Mouse (Mus musculus): ENCODE measurements around the gene Slc38a2. TPM values are rescaled to one million over a fixed set of nuclear protein-coding genes. Genes with fewer than 3 reads are reported as not detected.

Gene Slc38a2
- total RNA-seq, 1 experiment from 2014 or later = 155 TPM

DNA sequence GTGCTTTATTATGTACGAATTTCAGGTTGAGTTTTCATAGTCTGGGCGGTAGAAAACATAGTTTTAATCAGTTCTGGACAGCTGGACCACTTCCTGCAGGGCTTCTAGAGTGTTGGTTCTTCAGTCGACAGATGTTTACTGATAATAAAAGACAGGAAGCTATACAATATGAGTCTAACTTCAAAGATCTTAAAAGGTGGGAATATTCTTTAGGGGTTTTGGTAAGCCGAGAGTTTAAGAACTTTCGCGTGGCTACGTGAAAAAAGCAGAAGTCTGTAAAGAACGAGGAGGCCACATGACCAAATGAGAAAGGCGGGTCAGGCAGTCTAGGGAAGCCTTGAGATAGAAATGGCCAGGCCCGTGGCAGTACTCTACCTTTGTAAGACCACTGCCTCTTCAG is 29.5 kb upstream of the Slc38a2 start:
- peak; percentile 53 to 72 for ATAC-seq (replicated peaks in 1 of 2; ENCODE audit: insufficient read depth in 1 of 2, low FRiP score in 2 of 2, low TSS enrichment in 1 of 2, low read depth in 1 of 2, poor library complexity in 2 of 2, severe bottlenecking in 2 of 2)

DNA sequence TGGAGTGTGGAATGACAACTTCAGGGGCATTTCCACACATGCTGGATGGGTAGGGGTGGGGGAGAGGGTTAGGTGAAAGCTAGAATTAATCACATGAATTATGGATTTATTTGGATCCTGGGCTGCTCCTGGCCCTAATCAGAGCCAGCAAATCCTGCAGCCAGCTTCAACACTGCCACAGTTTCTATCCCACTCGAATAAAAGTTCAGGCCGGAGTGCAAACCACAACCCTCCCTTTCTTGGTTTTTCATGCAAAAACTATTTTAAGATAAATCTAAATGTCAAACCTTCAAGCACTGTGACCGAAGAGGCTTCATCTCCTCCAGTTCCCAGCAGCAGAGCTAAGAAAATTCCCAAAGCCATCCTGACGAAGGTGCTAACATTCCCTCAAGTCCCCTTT is 28.8 kb upstream of the Slc38a2 start:
- no peak for ATAC-seq (replicated peaks in 1 of 2; ENCODE audit: insufficient read depth in 1 of 2, low FRiP score in 2 of 2, low TSS enrichment in 1 of 2, low read depth in 1 of 2, poor library complexity in 2 of 2, severe bottlenecking in 2 of 2)

DNA sequence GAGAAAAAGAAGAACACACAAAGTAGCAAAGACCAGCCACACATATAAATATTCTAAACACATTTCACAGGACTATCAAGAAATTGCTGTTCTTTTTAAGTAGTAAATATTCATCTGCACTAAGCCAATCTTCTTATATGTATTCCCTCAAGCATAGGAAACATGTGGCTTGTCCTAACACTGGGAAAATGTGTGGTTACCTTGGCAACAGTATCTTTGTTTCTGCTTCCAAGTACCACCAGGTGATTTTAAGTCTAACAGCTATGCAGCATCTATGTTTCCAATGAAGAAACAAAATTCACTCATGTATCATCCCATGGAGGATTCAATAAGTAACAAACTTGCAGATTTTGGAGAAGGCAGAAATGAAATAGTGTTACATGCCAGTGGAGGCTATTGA is 25.0 kb upstream of the Slc38a2 start:
- no peak for ATAC-seq (replicated peaks in 1 of 2; ENCODE audit: insufficient read depth in 1 of 2, low FRiP score in 2 of 2, low TSS enrichment in 1 of 2, low read depth in 1 of 2, poor library complexity in 2 of 2, severe bottlenecking in 2 of 2)

DNA sequence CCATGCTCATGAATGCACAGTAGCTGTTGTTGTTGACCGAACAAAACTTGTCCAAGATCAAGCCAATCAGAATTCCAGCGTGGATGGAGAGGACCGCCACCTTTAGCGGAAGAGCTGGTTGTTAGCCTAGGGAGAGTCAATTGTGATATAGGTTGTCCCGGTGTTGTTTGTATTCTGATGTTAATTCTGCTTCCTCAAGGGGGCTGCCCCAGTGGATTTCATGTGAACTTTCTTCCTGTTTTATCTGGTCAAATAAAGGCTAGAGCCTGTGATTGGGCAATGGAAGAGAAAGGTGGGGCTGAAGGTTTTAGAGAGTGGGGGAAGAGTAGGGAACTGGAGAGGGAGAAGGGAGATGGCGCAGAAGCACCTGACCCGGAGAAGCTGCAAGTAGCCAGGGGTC is 22.7 kb upstream of the Slc38a2 start:
- no peak for ATAC-seq (replicated peaks in 1 of 2; ENCODE audit: insufficient read depth in 1 of 2, low FRiP score in 2 of 2, low TSS enrichment in 1 of 2, low read depth in 1 of 2, poor library complexity in 2 of 2, severe bottlenecking in 2 of 2)

DNA sequence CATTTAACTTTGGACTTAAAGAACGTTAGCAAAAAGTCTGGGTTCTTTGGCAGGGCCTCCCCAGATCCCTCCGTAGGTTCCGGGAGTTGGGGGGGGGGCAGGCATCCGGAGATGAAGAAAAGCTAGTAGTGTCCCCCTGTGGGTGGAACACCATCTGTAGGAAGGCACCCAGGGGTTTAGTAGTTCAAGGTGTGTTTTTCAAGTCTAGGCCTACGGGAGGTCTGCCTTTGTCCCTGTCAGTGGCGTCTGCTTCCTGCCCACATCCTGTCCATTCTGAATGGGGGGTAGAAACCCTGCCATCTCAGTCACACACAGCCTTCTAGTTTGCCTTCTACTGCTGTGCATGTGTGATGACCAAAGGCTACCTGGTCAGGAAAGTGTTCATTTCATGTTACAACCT is 20.6 kb upstream of the Slc38a2 start:
- peak in 1 of 2 experiments; percentile 48; a peak in 1 of 4 replicates for ATAC-seq (replicated peaks in 1 of 2; ENCODE audit: insufficient read depth in 1 of 2, low FRiP score in 2 of 2, low TSS enrichment in 1 of 2, low read depth in 1 of 2, poor library complexity in 2 of 2, severe bottlenecking in 2 of 2)

DNA sequence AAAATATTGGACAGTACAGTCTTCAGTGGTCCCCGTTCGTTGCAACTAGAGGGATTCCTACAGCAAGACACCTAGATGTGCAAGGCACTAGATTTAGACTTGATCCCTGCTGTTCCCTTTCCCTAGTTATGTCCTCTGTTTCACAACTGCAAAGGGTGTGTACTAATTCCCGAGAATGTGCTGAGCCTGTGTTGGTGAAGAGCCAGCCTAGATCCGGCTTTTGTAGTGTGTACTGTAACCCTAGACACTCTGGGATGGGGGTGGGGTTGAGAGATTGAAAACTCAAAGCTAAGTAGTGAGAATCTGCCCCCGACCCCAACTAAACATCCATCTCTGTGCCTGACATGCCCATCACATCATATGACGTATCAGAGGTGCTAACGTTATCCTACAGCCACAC is 18.9 kb upstream of the Slc38a2 start:
- no peak for ATAC-seq (replicated peaks in 1 of 2; ENCODE audit: insufficient read depth in 1 of 2, low FRiP score in 2 of 2, low TSS enrichment in 1 of 2, low read depth in 1 of 2, poor library complexity in 2 of 2, severe bottlenecking in 2 of 2)

DNA sequence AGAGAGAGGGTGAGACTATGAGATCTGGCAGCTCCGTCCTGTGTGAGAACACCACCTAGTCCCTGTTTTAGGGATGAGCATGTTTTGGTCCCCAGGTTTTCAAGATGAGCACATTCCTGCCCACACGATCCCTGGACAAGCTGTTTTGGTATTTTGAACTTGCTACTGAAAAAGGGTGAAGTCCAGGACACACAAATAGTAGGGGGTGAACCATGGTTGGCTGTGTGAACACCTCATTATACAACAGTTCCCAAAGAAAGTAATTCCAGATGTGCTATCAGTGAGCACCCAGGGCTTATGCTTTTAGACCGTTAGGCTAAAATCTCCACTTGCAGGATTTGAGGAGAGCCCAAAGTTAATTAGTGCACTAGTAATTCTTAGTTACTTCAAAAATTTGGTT is 17.7 kb upstream of the Slc38a2 start:
- ATAC-seq (replicated peaks in 1 of 2; ENCODE audit: insufficient read depth in 1 of 2, low FRiP score in 2 of 2, low TSS enrichment in 1 of 2, low read depth in 1 of 2, poor library complexity in 2 of 2, severe bottlenecking in 2 of 2) = no peak

DNA sequence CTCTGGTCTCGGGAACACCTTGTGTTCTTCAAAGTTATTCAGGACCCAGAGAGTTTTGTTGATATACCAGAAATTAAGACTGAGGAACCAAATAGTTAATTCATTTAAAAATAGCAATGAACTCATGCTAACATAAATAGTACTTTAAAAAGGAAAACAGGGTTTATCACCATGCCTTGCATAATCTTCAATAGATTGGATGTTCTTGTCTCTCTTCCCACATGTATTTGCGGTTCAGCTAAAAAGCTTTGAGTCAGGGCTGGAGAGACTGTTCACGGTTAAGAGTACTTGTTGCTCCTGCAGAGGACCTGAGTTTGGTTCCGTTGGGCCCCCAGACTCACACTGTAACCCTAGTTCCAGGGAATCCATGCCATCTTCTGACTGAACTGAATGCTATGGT is 16.8 kb upstream of the Slc38a2 start:
- ATAC-seq (replicated peaks in 1 of 2; ENCODE audit: insufficient read depth in 1 of 2, low FRiP score in 2 of 2, low TSS enrichment in 1 of 2, low read depth in 1 of 2, poor library complexity in 2 of 2, severe bottlenecking in 2 of 2) = no peak

DNA sequence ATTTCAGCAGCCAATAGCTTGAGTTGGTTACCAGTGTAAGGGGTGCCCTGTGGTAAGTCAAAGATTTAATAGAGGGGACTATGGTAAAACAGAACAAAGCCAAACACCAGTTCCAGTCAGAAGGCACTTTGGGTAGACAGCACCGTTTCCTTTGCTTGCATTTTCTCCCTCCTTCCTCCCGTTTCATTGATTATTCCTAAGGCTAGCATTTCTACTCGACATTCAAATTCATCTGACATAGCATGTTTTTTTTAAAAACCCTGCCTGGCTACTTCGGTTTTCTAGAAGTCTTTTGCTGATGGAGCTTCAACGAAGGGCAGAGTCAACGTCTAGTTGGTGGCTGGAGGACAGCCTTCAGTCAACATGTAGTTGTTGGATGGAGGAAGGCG is 16.2 kb upstream of the Slc38a2 start:
- no peak for ATAC-seq (replicated peaks in 1 of 2; ENCODE audit: insufficient read depth in 1 of 2, low FRiP score in 2 of 2, low TSS enrichment in 1 of 2, low read depth in 1 of 2, poor library complexity in 2 of 2, severe bottlenecking in 2 of 2)

DNA sequence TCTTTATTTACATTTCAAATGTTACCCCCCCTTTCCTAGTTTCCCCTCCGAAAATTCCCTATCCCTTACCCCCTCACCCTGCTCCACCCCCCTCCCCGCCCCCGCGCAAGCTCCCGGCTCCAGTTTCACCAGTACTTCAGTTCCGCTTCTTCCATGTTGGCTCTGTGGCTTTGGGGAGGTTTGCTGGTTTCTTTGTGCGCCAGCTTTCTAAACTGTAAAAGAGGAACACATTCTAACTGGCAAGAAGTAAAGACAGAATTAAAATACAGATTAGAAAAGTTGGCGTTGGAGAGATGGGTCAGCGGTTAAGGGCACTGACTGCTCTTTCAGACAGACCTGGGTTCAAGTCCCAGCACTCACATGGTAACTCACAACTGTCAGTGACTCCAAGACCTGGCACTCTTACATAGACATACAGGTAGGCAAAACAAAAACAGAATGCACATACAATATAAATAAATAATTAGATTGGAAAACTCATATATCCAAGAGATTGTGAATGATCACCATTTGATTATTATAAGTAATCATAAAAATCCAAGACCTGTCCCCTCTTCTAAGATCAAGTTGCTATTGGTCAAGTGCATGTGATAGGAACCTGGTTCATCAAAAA is 15.7 kb upstream of the Slc38a2 start:
- ATAC-seq (replicated peaks in 1 of 2; ENCODE audit: insufficient read depth in 1 of 2, low FRiP score in 2 of 2, low TSS enrichment in 1 of 2, low read depth in 1 of 2, poor library complexity in 2 of 2, severe bottlenecking in 2 of 2) = peak; percentile 68 to 87

DNA sequence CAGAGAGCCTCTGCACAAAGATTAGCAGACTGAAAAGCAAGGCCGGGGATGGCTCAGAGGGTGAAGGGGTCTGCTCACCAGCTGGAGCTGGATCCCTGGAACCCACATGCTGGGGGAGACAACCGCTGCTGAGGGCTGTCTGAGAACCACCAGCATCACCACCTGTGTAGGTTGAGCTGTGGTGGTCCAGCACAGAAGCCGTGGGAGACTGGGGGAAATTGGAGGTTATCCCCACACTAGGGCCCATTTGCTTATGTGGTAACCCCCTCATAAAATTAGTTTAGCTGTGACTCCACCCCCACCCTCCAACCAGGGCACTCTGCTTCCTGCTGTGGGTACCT is 15.1 kb upstream of the Slc38a2 start:
- ATAC-seq (replicated peaks in 1 of 2; ENCODE audit: insufficient read depth in 1 of 2, low FRiP score in 2 of 2, low TSS enrichment in 1 of 2, low read depth in 1 of 2, poor library complexity in 2 of 2, severe bottlenecking in 2 of 2) = peak; percentile 30 to 50

DNA sequence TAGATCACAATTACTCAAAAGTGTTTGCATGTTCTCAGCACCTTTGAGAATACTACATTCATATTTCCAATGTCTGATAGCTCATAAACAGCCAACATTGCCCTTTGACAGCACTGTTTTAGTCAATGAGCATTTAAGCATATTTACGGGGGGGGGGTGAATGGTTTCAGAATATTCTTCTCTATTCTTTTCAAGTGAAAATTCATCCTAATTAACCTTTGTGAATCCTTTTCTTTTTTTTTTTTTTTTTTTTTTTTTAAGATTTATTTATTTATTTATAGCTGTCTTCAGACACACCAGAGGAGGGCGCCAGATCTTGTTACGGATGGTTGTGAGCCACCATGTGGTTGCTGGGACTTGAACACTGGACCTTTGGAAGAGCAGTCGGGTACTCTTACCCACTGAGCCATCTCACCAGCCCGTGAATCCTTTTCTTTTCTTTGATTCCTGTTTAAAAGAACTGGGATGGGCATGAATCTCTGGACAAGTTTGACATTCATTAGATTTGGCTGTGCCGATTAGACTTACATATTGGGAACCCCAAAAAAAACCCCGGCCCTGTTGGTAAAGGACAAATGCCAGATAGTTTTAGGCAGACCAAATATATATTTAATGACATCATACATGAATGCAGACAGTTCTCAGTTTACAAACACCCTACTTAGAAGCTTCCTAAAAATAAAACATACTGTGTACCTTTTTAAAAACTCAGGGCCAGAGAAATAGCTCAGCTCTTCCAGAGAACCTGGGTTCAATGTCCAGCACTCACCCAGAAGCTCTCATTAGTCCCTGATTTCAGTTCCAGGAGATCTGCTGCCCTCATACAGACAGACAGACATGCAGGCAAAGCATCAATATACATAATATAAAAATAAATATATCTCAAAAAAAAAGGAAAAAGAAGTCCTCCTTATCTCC is 14.5 kb upstream of the Slc38a2 start:
- no peak for ATAC-seq (replicated peaks in 1 of 2; ENCODE audit: insufficient read depth in 1 of 2, low FRiP score in 2 of 2, low TSS enrichment in 1 of 2, low read depth in 1 of 2, poor library complexity in 2 of 2, severe bottlenecking in 2 of 2)

DNA sequence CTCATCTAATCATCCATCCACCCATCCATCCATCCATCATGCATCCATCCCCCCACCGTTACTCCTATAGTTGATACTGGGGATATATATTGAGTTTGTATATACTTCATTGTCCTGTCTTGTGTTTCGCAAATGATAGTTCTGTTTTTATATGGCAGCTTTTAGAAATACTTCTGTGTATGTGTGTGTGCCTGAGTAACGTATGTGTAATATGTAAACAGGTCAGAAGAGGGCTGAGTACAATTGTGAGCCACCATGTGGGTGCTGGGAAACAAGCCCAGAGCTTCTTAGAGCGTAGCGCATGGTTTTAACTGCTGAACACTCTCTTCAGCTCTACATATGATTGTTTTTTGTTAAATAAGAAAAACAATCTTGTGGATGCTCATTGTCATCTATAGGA is 12.8 kb upstream of the Slc38a2 start:
- ATAC-seq (replicated peaks in 1 of 2; ENCODE audit: insufficient read depth in 1 of 2, low FRiP score in 2 of 2, low TSS enrichment in 1 of 2, low read depth in 1 of 2, poor library complexity in 2 of 2, severe bottlenecking in 2 of 2) = no peak

DNA sequence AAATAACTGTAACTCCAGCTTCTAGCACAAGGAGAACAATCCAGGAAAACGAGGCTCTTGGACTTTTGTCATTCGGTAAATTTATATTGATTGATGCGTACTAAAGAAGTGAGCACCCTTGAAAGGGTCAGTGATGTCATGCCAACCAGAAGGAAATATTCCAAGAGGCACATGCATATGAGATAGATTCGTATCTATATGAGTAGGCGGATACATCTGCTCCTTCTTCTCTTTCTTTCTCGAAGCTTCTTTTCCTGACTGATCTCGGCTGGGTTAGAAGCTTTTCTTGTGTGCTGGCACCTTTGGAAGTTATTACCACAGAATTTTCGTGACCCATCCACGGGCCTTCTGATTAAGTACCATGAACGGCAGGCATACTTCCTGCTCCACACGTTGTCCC is 12.1 kb upstream of the Slc38a2 start:
- ATAC-seq (replicated peaks in 1 of 2; ENCODE audit: insufficient read depth in 1 of 2, low FRiP score in 2 of 2, low TSS enrichment in 1 of 2, low read depth in 1 of 2, poor library complexity in 2 of 2, severe bottlenecking in 2 of 2) = no peak

DNA sequence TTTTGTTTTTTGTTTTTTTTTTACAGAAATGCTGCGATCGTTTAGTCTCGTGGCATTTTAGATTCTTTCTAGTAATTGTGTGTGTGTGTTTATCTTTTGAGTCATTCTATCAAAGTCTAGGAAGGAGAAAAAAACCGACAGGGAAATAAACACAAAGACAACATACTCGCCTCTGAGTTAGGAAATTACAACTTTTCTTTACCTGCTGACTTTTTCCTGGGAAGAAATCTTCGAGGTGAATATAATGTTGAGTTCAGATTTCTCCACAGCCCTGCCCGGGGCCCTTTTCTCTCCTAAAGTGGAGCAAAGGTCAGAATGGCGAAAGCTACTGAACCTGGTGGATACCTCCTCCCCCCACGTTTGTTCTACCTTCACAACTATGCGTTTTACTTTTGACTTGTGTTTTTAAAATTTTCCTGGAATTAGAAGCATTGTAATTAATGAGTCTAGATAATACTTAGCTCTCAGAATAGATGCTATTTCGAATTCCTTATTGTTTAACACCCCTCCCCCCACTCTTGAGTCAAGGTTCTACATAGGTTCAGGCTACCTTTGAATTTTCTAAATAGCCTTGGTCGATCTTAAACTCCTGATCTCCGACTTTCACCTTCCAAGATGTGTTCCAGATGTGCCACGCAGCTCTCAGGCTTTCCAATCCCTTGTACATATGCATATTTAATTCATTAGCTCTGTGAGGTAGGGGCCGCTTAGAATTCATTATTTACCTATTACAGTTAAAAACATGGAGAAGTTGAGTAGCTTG is 11.0 kb upstream of the Slc38a2 start:
- ATAC-seq (replicated peaks in 1 of 2; ENCODE audit: insufficient read depth in 1 of 2, low FRiP score in 2 of 2, low TSS enrichment in 1 of 2, low read depth in 1 of 2, poor library complexity in 2 of 2, severe bottlenecking in 2 of 2) = no peak

DNA sequence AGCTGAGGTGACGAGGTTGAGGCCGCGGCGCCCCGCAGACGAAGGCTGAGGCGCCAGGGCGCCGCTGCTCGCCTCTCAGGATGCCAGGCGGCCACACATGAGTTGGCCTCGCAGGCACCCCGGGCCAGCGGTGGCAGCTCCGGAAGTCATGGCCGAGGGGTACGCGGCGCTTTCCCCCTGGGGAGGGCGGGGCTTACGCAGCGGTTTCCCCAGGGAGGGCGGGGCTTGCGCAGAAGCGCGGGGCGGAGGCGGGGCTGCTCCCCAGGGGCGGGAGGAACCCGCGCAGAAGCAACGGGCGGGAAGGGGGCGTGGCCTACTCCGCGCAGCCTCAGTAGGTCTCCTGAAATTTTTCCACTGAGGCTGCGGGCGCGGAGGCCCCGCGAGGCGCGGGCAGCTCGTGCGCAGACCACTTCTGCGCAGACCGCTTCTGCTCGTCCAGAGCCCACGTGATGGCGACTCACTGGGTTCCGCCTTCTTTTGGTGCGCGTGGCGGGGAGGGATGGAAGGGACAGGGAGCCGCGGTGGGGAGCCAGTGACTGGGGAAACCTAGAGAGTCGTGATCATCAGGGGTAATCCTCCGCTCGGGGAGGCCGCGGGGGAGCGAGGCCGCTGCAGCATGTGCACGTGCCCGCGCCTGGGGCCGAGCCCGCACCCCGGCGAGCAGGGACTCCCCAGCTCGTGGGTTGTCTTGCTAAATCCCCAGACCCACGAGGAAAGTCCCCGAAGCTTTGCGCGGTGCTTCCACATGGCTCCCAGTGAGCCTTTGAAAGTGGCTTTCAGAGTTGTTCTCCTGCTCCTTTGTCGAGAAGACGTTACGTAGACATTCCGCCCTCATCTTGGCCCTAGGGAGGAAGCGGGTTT is 10.2 kb upstream of the Slc38a2 start:
- peak; percentile 78 to 90 for ATAC-seq (replicated peaks in 1 of 2; ENCODE audit: insufficient read depth in 1 of 2, low FRiP score in 2 of 2, low TSS enrichment in 1 of 2, low read depth in 1 of 2, poor library complexity in 2 of 2, severe bottlenecking in 2 of 2)

DNA sequence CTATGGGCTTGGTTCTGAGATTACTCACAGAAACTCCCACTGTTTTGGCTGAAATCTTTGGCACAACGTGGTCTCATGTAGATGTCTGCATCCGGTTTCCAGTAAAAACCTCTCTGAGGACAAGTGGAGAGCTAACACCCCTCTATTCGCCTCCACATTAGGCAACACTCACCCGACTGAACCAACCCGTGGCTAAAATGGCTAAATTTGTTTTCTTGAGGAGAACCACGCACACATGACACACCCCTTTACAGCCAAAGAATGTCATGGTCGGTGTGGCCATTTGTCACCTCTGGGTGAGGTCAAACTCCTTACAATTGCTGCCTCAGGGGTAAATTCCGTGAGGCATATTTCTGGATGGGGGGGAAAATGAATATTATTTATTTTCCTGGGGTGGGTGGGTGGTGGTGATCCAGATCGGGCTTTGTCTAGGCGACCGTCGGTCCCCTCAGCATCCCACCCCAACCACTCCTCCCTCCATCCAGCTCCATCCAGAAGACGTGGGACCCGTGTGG is 9.5 kb upstream of the Slc38a2 start:
- ATAC-seq (replicated peaks in 1 of 2; ENCODE audit: insufficient read depth in 1 of 2, low FRiP score in 2 of 2, low TSS enrichment in 1 of 2, low read depth in 1 of 2, poor library complexity in 2 of 2, severe bottlenecking in 2 of 2) = no peak
